Mouse (Mus musculus) layer of hippocampus, postnatal 10 days (tissue): ENCODE data around the gene Zik1. TPM values are rescaled to one million over a fixed set of nuclear protein-coding genes. Genes with fewer than 3 reads are reported as not detected.

Source experiments
- DNase-seq, 2 experiments: peaks; one replicate each; pipeline ENCODE4 v3.0.0; 2021; ENCODE audit warnings: low spot score in 2 of 2
- long read RNA-seq: library from polyadenylated mRNA; stranded (forward); transcript quantifications from one replicate; pipeline ENCODE4 v2.0.0, GENCODE M21; 2023
- total RNA-seq, 2 experiments: library from RNA; stranded (reverse); gene quantifications; 2 replicates each; pipeline ENCODE4 v1.2.3; 2021

Gene Zik1
- 10 to 100 TPM; 14.9 to 16.5 TPM for total RNA-seq
- long read RNA-seq, full-length matches to known transcripts = 6 of 6 reads
- long read RNA-seq, partial matches to known transcripts = 0 of 6 reads
- long read RNA-seq, other reads (novel, unspliced or antisense) = 0 of 6 reads

DNA sequence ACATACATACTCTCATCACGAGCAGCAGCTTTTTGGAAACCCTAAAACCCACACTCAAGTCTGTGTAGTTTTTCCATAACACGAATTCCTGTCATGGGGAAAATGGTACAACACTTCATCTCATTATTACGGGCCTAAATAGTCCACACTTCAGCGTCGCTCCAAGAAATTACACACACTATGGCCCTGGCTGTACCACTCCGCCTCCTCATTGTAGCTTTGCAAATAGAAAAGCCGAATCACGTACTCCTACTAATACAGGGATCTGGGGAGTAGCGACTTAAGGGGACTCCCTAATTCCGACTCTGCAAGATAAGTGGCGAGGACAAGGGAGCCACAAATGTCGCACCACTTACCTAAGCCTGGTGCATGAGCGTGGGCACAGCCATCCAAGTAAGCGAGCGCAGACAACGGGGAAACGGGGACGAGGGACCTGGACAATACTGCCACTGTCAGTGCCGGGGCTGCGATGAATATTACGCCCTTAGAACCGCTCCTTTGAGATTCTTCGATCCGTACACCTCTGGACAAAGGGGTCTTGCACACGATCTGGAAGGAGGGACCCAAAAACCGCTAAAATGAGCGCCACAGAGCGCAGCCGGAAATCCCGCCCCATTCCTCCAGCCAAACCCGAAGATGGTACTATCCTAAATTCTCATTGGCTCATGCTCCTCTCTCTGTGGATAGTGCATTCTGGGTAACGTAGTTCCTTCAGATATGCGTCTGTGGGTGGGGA is at the start of gene Zik1:
Gene Zik1 (minus strand): TSS at position 609 of the 736 bp plus-strand sequence.
- DNase-seq = peak; percentile 76 to 79

DNA sequence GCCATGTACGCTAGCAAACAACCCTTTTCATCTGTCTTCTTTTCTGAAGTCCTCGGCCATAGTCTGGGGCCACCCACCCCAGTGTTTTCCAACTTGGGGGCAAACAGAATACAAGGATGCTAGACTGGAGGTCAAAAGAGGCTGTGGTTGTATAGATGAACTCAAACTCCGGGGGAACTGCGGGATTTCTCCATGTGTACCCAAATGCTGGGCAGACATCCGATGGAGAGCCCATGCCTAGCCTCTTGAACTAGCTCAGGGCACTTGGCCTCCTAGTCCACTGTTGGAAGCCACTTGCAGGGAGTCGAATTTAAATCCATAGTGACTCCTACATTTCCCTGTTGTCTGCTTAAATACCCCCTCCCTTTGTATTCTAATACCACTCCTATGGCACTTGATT is 384 bp upstream of the Zik1 start:
- DNase-seq = no peak

DNA sequence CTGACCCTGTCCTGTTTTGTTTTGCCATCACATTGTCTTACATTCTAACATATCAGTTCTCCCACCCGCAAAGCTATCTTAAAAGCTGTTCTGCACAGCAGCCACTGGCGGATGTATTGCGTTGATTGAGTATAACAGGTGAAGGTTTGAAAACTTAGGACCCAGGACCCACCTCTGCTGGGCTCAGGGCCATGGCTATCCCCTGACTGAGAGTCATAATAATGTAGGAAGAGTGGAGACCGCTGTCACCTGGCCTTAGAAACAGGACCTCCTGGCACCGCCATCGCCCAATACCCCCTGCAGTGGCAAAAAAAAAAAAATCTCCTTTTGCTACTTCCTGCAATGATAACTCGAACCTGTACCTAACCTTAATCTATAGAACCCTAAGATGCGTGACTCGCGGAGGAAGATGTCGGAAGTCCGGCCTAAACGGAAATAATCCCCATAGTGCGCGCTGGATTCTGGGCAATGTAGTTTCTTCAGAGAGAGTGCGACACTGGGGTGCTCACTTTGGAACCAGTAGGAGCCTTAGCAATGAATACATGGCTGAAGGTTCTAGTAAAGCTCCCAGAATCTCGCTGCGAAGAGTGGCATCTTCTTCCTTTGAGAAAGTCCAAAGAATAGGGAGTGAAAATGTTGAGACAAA is 14.5 kb downstream of the Zik1 start:
- peak; percentile 24 to 28 for DNase-seq

DNA sequence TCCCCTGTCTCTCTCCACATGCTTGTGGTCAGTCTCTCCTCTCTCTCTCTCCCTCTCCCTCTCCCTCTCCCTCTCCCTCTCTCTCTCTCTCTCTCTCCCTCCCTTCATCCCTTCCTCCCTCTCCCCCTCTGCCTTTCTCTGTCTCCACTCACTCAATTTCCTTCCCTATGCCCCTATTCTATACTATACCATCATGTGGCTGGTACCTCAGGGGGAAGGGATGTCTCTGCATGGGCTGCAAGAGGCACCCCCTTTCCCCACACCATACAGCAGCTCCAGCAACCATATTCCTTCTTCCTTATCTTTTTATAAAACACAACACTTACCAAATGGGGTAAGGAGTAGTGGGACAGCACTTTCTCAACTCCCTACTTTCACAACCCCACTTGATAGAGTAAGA is 15.4 kb downstream of the Zik1 start:
- DNase-seq = no peak

DNA sequence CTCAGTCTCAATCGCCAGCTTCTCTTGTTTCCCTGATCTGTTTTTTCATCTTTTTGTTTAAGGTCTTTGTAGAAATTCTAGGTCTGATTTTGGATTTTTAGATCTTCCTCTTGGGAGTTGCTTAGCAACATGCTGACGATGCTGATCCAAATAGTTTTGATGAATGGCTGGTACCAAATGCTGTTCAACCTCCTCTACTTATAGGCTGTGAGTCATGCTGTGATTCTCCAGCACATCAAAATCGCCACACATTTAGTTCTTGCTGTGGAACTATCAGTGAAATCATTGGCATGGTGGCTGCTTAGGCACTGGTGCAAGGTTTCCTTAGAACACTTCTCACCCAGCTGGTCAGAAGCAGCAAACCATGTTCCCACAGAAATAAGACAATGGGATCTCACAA is 37.0 kb downstream of the Zik1 start:
- DNase-seq = no peak

- DNase-seq = no peak
Measured at GRCm38 (mm10) chr7:10443031-10443430, 52.2 kb downstream of the Zik1 start, which contains the start of gene Vmn1r67. Vmn1r67 (plus strand) TSS chr7:10443331.

Other genes with a start within 250 kb of the Zik1 start
- gene Vmn1r66, start 217.4 kb downstream of the Zik1 start, total RNA-seq = not detected
- not detected for gene Vmn1r67, start 52.1 kb downstream of the Zik1 start, total RNA-seq
- gene Vmn1r68, start 63.1 kb upstream of the Zik1 start, total RNA-seq = not detected
- not detected for gene Vmn1r69, start 118.3 kb upstream of the Zik1 start, total RNA-seq
- not detected for gene Vmn1r70, start 136.1 kb upstream of the Zik1 start, total RNA-seq
- gene Nlrp4b, start 192.4 kb upstream of the Zik1 start, total RNA-seq = not detected